Mouse (Mus musculus) testis, postnatal 10 days (tissue): ENCODE measurements around the gene Amh.
"Not testable (repeated sequence)": the region's sequence is repeated elsewhere in the genome, so short reads cannot be mapped to it uniquely, and the experiment has no call there.

ENCODE experiments used
- DNase-seq: peaks from one replicate; pipeline ENCODE4 v3.0.0; 2021; ENCODE audit warnings: low spot score

Gene Amh

GRCm38 (mm10) chr10:80828587-80828986 lies 23.5 kb downstream of the Amh start:
- not testable (repeated sequence) for DNase-seq

DNA sequence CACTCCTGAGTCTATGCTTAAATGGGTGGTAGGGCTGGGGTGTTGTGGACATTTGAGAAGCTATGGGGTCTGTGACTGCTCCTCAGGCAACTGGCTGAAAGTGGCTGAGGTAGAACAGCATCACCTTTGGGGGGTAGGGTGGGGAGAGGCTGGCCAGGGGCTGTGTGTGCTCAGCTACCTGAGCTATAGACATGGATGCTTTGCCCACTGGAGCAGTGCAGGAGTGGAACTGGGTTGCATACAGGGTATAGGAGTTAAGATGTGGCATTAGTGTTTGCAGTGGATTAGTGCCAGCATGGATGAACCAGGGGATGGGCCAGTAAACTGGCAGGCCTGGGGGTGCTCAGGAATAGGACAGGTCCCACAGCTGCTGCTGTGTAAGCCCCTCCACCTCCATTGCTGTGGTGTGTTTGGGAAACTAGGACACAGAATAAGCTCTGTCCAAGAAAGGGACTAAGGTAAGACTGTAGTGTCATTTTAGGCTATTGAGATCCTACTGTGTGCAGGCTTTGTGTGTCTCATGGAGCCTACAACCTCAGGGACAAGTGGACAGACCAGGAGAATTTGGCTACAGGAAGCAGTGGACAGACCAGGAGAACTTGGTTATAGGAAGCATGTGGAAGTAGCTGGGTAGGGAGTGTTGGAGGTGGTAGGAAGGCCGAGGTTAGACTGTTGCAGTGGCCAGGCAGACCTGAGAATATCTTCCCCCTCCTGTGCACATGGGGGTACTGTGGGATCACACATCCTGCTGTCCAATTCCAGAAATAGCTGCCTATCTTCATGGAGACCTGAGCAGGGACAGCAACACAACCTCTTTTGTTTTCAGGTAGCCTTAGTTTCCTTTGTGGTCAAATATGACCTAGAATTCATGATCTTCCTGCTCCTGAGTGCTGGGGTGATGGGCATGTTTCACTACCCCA lies 24.6 kb downstream of the Amh start:
- no peak for DNase-seq

DNA sequence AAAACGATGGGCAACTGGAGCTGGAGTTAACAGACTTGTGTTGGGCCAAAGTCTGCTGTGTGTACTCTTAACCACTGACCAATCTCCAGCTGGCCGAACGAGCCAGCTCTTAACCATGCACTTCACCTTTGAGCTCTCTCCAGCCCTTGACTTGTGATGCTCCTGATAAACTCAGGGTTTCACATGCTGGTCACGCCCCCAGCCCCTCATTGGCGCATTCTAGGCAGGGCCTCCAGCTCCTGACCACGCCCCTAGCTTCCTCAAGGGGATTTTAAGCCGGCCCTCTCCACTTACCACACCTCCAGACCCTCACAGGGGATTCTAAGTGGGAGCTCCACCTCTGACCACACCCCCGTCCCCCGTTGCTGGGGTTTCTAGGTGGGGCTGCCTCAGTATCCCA lies 26.1 kb downstream of the Amh start:
- peak; percentile 79 for DNase-seq

GRCm38 (mm10) chr10:80832818-80833217 lies 27.8 kb downstream of the Amh start:
- no peak for DNase-seq

GRCm38 (mm10) chr10:80835617-80836016 lies 30.6 kb downstream of the Amh start:
- no peak for DNase-seq

- DNase-seq: no peak
These were observed 31.9 kb downstream of the Amh start for GRCm38 (mm10) chr10:80836949-80837379.

GRCm38 (mm10) chr10:80837827-80838226 lies 32.8 kb downstream of the Amh start:
- DNase-seq: no peak

- no peak for DNase-seq
These were observed 33.4 kb downstream of the Amh start for GRCm38 (mm10) chr10:80838346-80838912.

DNA sequence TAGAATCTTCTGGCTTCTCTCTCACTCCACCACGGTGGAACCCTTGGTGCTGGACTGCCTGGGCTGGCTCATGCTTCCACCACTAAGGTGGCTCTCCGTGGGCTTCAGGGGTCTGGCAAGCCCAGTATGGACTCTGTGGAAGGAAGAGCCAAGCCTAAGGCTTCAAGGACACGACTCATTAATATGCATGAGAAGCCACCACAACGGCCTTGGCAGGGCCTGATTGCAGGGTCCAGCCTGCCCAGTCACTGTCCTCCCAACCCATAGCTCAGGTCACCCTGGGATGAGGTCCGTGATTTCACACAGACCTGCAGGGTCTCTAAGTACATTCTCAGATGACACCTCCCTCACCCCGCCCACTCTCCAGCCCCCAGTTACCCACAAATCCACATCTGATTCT lies 34.8 kb downstream of the Amh start:
- DNase-seq: no peak

GRCm38 (mm10) chr10:80841685-80842084 lies 36.6 kb downstream of the Amh start:
- DNase-seq: no peak

DNA sequence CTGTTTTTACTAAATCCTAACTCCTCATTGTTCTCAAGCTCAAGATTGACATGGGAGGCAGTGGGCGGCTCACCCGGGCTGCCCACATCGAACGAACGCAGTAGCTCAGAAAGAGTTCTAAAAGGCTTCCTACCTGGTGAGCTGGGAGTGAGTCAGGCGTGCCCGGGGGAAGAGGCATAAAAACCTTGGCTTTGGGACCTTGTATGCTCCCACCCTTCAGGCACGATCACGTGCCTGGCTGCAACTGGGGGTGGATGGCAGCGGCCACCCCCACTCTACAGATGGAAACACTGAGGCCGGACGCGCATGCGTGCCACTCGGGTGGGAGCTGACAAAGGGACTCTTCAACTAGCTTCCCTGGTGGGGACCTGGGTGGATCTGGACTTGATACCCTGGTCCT lies 37.3 kb downstream of the Amh start:
- no peak for DNase-seq

- DNase-seq: no peak
These were observed 38.3 kb downstream of the Amh start for GRCm38 (mm10) chr10:80843087-80843930.

DNA sequence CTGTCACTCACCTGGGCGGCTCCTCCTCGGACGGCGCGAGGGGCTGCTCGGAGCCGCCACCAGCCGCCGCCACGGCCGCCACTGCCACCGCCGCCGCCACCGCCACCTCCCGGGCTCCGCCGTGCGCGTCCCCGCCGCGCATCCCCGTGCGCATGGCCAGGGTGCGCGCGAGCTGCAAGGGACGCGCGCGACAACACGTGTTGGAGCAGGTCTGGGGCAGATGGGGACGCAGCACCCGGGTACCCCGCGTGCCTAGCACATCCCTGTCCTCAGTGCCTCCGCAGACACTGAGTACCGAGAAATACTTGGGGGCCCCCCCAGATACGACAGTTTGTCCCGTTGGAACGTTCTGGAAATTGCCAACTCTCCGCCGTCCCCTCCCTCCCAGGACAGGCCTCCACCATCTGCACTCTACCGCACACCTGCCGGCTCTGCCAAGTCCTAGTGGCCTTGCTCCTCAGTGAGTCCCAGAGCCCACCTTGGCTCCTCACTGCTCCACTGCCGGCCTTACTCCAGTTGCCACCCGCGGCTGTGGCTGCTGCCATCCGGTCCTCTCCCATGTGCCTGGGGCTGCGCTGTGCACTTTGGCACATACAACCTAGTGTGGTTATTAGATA lies 39.0 kb downstream of the Amh start, which contains the start of gene Lingo3:
Gene Lingo3 (minus strand): TSS at position 109 of the 617 bp plus-strand sequence.
- DNase-seq: no peak

DNA sequence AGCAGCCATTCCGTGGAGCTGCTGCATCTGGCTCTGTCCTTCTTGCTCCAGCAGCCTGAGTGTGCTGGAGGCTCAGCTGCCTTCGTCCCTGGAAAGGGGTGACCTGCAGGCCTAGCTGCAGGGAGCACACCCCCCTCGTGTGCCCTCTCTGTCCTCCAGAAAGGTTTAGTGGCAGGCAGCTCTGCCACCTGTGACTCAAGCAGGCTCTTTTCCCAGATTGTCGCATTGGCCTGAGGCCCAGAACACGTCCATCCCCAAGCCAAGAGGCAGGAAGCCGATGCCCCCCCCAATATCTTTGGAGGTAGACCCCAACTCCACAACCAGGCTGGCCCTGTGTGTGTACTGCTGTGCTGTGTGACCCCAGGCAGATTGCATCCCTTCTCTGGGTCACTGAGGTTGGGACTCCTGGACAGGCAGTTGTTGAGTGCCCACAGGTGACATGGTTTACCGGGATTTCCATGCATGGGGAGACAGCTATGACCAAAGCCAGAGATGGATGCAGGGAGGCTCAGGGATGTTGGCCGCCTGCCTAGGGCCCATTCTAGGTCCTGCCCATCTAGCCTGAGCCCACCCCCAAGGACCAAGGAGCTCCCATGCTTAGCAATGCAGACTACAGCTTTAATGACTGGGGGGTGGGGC lies 40.1 kb downstream of the Amh start:
- no peak for DNase-seq

DNA sequence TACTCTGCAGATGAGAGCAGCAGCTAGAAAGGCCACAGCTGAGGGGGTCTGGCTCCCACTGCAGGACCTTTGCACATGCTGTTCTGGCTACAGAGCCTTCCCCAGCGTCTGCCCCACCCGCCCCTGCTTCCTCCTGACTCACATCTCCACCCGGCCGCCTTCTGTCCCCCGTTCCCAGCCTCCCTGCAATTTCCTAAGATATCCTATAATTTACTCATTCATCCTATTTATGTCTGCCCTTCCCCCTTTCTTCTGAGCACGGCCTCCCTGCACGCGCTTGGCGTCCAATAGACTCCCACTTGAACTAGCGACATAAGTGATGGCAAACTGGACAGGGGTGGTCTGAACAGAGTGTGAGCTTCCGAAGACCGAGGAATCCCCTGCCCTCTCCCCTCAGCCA lies 40.7 kb downstream of the Amh start:
- DNase-seq: no peak

DNA sequence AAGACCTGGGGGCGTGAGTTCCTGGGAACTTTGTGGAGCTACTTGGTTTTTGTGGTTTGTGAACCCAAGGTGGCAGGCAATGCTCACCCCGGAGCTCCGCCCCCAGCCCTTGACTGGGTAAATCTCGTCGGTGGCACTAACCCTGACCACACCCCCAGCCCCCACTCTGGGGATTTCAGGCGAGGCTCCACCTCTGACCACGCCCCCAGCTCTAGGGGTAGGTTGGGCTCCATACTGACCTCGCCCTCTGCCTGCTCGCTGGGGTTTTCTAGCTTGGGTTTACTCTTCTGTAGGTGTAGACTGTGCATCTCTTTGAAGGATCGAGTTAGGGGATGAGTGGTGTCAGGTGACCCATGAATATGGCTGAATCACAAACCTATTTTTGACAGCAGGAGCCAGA lies 43.5 kb downstream of the Amh start:
- peak; percentile 76 for DNase-seq

DNA sequence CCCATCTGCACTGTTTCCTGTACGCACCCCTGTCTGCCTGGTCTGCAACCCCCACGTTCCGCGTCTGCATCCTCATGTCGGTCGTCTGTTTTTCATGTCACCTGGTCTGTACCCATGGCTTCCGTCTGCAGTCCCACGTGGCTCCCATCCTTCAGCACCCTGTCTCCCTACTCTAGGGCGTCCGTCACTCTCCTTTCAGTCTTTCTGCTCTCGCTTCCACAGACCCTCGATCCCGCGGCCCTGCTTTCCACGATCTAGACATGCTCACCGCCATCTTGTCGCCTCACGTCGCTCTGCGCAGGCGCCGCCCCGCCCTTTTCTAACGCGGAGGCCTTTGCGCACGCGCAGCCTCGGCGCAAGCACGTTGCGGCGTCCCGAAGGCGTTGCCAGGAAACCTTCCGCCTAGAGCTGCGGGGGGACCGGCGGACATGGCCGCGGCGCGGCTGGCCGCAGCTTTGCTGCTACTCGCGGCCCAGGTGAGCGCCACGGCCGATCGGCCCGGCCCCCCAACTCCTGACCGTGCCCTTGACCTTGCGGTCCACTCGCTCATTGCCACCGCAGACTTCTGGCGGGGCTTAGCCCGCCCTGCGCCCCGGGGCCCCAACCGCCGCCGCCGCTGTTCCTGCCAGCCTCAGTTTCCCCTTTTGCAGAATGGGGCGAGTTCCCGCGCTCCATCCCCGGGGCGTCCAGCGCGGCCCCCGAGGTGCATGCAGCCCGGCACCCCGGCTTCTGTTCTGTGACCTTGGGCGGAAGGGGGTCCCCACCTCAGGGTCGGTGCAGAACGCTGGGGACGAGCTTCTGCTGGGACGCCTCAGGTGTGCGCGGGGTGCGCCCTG lies 50.1 kb downstream of the Amh start, which contains the start of the genes Lsm7 and Sppl2b:
Gene Lsm7 (minus strand): TSS at position 297 of the 836 bp plus-strand sequence.
Gene Sppl2b (plus strand): TSS at position 363 of the 836 bp plus-strand sequence.
- DNase-seq: peak; percentile 99

DNA sequence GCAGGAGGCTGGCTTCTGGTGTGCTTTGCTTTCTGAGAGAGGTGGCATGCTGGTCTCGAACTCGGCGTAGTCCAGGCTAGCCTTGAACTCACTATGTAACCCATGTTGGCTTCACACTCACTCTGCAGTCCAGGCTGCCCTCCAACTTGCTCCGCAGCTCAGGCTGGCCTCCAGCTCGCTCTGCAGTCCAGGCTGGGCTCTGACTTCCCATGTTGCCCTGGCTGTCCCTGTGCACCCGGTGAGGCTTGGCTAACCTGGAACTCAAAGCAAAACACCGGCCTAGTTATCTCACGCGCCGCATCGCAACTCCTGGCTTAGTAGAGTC lies 50.7 kb downstream of the Amh start:
- no peak for DNase-seq

DNA sequence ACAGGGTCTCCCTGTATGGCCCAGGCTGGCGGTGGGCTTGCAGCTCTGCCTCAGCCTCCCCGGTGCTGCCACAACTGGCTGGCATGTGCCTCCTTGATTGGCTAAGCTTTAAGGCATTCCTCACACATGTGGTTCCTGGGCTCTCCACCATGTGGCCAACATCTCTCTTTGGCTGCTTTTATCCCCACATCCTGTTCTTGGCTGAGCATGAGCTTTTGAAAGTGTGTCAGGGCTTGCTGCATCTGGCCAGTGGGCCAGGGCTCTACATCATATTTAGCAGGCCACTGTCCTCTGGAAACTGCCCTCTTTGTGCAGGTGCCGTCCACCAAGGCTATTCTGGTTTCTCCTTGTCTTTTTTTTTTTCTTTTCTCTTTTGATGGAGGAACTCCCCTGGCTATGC lies 51.2 kb downstream of the Amh start:
- DNase-seq: no peak

- no peak for DNase-seq
These were observed 51.9 kb downstream of the Amh start for GRCm38 (mm10) chr10:80856908-80857307.
